Mouse (Mus musculus): Measurements from ENCODE around the gene Gm10643. TPM values are rescaled to one million over a fixed set of nuclear protein-coding genes. Genes with fewer than 3 reads are reported as not detected.

The Gm10643 gene
- polyA plus RNA-seq, 1 experiment from 2014 or later = 1.1 TPM

- no peak overlapping the region for H3K9ac ChIP-seq (ENCODE audit: low read depth, low read length)
- ATAC-seq = no peak
- no peaks in the 10 kb centered on the region for H3K9me3 ChIP-seq (ENCODE audit: control insufficient read depth)
Observed at GRCm38 (mm10) chr8:84019738-84020137, 45.2 kb downstream of the Gm10643 start.

GRCm38 (mm10) chr8:84015833-84016232 lies 49.1 kb downstream of the Gm10643 start:
- no peak overlapping the region for H3K4me3 ChIP-seq (ENCODE audit: low read depth, low read length)
- no peaks in the 10 kb centered on the region for H3K9me3 ChIP-seq (ENCODE audit: control insufficient read depth)
- H3K4me1 ChIP-seq (replicated peaks; ENCODE audit: control insufficient read depth, insufficient read depth, low read length) = peaks cover 3% of the 10 kb centered on the region; the same call in 1 of the 2 replicates
- no peak for TF ChIP-seq CTCF (IDR thresholded peaks at IDR 0.05; ENCODE audit: low read depth)
- ATAC-seq = no peak
- H3K36me3 ChIP-seq (ENCODE audit: control insufficient read depth, insufficient read depth) = no peaks in the 10 kb centered on the region
- no peak overlapping the region for H3K27ac ChIP-seq (ENCODE audit: low read depth, low read length)
- no peak overlapping the region for H3K9ac ChIP-seq (ENCODE audit: low read depth, low read length)
- peaks cover 25% of the 10 kb centered on the region for H3K27me3 ChIP-seq (replicated peaks; ENCODE audit: control insufficient read depth, insufficient read depth, low read length)
- no peak overlapping the region for H3K4me2 ChIP-seq (replicated peaks; ENCODE audit: low read depth)
- 98% methylated on average over 5 of the region's 5 CpGs for WGBS

More at GRCm38 (mm10) chr8:84019738-84020137, 45.2 kb downstream of the Gm10643 start:
- Histone ChIP-seq H3K36me3 (ENCODE audit: control insufficient read depth, insufficient read depth) (no peaks in the 10 kb centered on the region), H3K4me1 (replicated peaks; ENCODE audit: control insufficient read depth, insufficient read depth, low read length) (peaks cover 15% of the 10 kb centered on the region; the same call in 1 of the 2 replicates), H3K4me2 (replicated peaks; ENCODE audit: low read depth) (no peak overlapping the region), H3K27ac (ENCODE audit: low read depth, low read length) (no peak overlapping the region), H3K4me3 (ENCODE audit: low read depth, low read length) (no peak overlapping the region), H3K27me3 (replicated peaks; ENCODE audit: control insufficient read depth, insufficient read depth, low read length) (no peaks in the 10 kb centered on the region)
- no peak for TF ChIP-seq CTCF (IDR thresholded peaks at IDR 0.05; ENCODE audit: low read depth)
- WGBS = 47% methylated on average over 9 of the region's 9 CpGs

MicroRNA genes within 50 kb of the gene (microRNA counts, 519-probe panel; counts per million panel counts)
- microRNA mmu-miR-709 = 1,863 counts per million, percentile 11 among the panel's probes with 10 or more counts

Small RNAs within 50 kb of the gene (microRNA-seq; reads per million reads assigned to microRNA genes)
- not detected for gene Mir709

Other genes with a start within 250 kb of the Gm10643 start
- 4.4 and 5.6 TPM in 2 replicates for gene Adgrl1, start 165.0 kb downstream of the Gm10643 start, polyA plus RNA-seq (2015; fragmentation: Nextera tagmentation; extraction: Ambion mirVana)
- 0.09 and 0.12 TPM in 2 replicates for gene Gm10644, start 109.9 kb downstream of the Gm10643 start, polyA plus RNA-seq (2015; fragmentation: Nextera tagmentation; extraction: Ambion mirVana)
- gene Asf1b, start 109.6 kb downstream of the Gm10643 start, polyA plus RNA-seq (2015; fragmentation: Nextera tagmentation; extraction: Ambion mirVana) = 13.8 and 16.0 TPM in 2 replicates
- gene Prkaca, start 92.1 kb downstream of the Gm10643 start, polyA plus RNA-seq (2015; fragmentation: Nextera tagmentation; extraction: Ambion mirVana) = 70.7 and 72.5 TPM in 2 replicates
- 3.5 and 4.5 TPM in 2 replicates for gene Samd1, start 67.5 kb downstream of the Gm10643 start, polyA plus RNA-seq (2015; fragmentation: Nextera tagmentation; extraction: Ambion mirVana)
- gene 1700067K01Rik, start 63.6 kb downstream of the Gm10643 start, polyA plus RNA-seq (2015; fragmentation: Nextera tagmentation; extraction: Ambion mirVana) = 0.68 and 0.86 TPM in 2 replicates
- gene 2210011C24Rik, start 53.0 kb downstream of the Gm10643 start, polyA plus RNA-seq (2015; fragmentation: Nextera tagmentation; extraction: Ambion mirVana) = 4.5 and 4.7 TPM in 2 replicates
- 0.30 and 0.39 TPM in 2 replicates for gene Palm3, start 43.7 kb downstream of the Gm10643 start, polyA plus RNA-seq (2015; fragmentation: Nextera tagmentation; extraction: Ambion mirVana)
- gene Il27ra, start 22.5 kb downstream of the Gm10643 start, polyA plus RNA-seq (2015; fragmentation: Nextera tagmentation; extraction: Ambion mirVana) = 0.29 and 0.31 TPM in 2 replicates
- gene Rln3, start 20.1 kb downstream of the Gm10643 start, polyA plus RNA-seq (2015; fragmentation: Nextera tagmentation; extraction: Ambion mirVana) = 0.42 TPM in 1 of 2 replicates, not detected in the other
- gene Rfx1, start 1.7 kb upstream of the Gm10643 start, polyA plus RNA-seq (2015; fragmentation: Nextera tagmentation; extraction: Ambion mirVana) = 3.1 and 3.3 TPM in 2 replicates
- gene Dcaf15, start 39.6 kb upstream of the Gm10643 start, polyA plus RNA-seq (2015; fragmentation: Nextera tagmentation; extraction: Ambion mirVana) = 8.6 and 10.4 TPM in 2 replicates
- 0.29 and 0.46 TPM in 2 replicates for gene Podnl1, start 60.9 kb upstream of the Gm10643 start, polyA plus RNA-seq (2015; fragmentation: Nextera tagmentation; extraction: Ambion mirVana)
- 16.2 and 16.9 TPM in 2 replicates for gene Cc2d1a, start 82.8 kb upstream of the Gm10643 start, polyA plus RNA-seq (2015; fragmentation: Nextera tagmentation; extraction: Ambion mirVana)
- gene 4930432K21Rik, start 82.9 kb upstream of the Gm10643 start, polyA plus RNA-seq (2015; fragmentation: Nextera tagmentation; extraction: Ambion mirVana) = 0.17 and 0.18 TPM in 2 replicates
- gene Nanos3, start 120.1 kb upstream of the Gm10643 start, polyA plus RNA-seq (2015; fragmentation: Nextera tagmentation; extraction: Ambion mirVana) = 1.6 and 1.8 TPM in 2 replicates
- 3.7 and 3.8 TPM in 2 replicates for gene Zswim4, start 171.9 kb upstream of the Gm10643 start, polyA plus RNA-seq (2015; fragmentation: Nextera tagmentation; extraction: Ambion mirVana)
- 308 and 309 TPM in 2 replicates for gene D8Ertd738e, start 184.6 kb upstream of the Gm10643 start, polyA plus RNA-seq (2015; fragmentation: Nextera tagmentation; extraction: Ambion mirVana)
- 54.9 and 60.3 TPM in 2 replicates for gene Mri1, start 192.2 kb upstream of the Gm10643 start, polyA plus RNA-seq (2015; fragmentation: Nextera tagmentation; extraction: Ambion mirVana)
- 12.8 and 12.9 TPM in 2 replicates for gene Ccdc130, start 205.2 kb upstream of the Gm10643 start, polyA plus RNA-seq (2015; fragmentation: Nextera tagmentation; extraction: Ambion mirVana)